Mouse (Mus musculus): ENCODE results near the gene Capn8. TPM values are rescaled to one million over a fixed set of nuclear protein-coding genes. Genes with fewer than 3 reads are reported as not detected.
A peak's percentile ranks its signal among the peaks of the same experiment; 100 is the strongest.

The Capn8 gene
- polyA plus RNA-seq, 1 experiment from 2014 or later: 0.05 TPM

DNA sequence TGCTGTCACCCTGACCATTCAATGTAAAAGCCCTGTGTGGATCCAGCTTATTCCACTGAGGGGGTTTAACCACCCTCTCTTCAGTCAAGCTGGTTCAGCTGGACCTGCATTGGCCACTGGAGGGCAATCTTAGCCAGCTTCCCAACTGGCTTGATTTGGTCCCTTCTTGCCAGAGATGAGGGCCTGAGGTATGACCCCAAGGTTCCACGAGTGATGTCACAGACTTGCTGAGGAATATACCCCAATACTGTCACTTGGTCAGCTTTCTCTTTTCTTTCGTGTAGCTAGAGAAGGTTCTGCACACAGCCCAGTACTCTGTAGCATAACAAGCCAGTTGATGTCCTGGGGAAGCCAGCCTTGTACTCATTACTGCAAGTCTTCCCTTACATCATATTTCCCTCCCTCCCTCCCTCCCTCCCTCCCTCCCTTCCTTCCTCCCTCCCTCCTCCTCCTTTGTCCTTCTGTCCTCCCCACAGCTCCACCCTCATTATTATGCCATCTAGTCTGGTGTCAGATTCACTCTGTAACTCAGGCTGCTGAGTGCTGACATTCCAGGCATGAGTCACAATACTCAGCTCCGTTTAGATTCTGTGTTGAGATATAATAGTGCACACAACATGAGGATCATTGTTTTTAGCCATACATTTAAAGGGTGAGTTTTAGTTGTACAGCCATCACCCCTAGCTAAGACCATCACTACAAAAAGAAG lies 4.3 kb upstream of the Capn8 start:
- H3K9me3 ChIP-seq: no peaks in the 10 kb centered on the region
- no peak overlapping the region for H3K27ac ChIP-seq
- 26% methylated on average over 3 of the region's 3 CpGs for WGBS
- no peak overlapping the region for H3K4me3 ChIP-seq
- H3K27me3 ChIP-seq (ENCODE audit: insufficient read depth, poor library complexity, severe bottlenecking): 0 out of 2 replicates have a peak, but pooled peaks cover 4% of the 10 kb centered on the region
- H3K36me3 ChIP-seq: no peaks in the 10 kb centered on the region
- DNase-seq (ENCODE audit: low spot score): no peak
- H3K4me1 ChIP-seq: peaks cover 15% of the 10 kb centered on the region

DNA sequence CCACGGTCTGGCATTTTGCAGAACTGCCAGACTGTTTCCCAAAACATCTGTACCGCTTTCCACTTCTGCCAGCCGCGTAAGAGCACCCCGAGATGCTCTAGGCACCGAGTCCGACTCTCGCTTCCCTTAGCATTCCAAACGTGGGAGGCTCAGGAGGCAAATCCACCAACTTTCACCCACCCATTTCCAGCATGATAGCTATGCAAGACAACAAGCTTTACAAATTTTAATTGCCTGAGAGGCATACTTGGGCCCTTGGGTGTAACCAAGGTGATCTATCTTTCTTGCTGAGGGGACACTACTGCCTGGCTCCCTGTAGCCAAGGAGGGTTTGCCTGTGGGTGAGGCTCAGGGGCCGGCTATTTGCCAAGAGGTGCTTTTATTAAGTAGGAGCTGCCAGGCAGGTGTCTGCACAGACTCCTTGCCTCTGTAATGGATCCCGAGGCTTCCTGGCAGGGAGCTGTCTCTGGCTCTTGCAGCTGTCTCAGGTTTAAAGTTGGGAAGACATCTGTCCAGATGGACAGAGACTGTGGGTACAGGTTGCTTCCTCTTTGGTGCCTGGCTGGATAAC lies 2.8 kb upstream of the Capn8 start:
- Histone ChIP-seq H3K27ac (no peak overlapping the region), H3K9me3 (no peaks in the 10 kb centered on the region), H3K27me3 (ENCODE audit: insufficient read depth, poor library complexity, severe bottlenecking) (0 out of 2 replicates have a peak, but pooled peaks cover 4% of the 10 kb centered on the region), H3K4me3 (no peak overlapping the region), H3K4me1 (peaks cover 15% of the 10 kb centered on the region), H3K36me3 (no peaks in the 10 kb centered on the region)
- WGBS: 79% methylated on average over 11 of the region's 11 CpGs
- DNase-seq (ENCODE audit: low spot score): no peak

DNA sequence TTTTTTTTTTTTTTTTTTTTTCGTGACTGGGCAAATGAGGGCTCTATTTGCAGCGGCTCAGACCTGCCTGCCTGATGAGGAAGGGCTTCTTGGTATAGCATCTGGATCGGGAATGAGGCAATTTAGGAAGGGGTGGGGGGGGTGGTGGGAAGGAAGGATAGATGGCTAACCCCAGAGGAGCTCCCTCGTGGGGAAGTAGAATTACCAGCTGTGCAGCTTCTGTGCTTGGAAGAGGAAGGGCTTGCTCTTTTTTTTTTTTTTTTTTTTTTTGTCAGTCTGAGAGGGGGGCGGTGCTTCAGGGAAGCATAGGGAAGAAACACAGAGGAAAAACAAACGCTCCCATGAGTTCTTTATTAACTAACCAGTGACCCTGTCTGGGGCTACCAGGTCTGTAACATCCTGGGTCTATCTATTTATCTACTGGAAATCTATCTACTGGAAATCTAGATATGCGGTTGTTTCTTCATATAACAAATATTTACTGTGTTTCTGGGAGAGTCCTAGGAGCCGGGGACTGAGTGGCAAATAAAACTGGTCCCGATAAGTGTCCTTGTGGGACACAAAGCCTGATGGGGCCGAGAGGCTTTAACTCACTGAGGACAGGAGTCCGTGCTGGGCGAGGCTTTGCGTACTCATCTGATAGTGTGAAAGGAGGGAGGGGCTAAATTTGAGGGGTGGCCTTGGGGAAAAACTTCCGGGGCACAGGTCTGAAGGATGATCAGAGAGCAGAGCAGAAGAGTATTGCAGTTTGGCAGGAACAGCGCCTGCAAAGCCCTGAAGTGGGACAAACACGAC lies 2.0 kb upstream of the Capn8 start:
- Histone ChIP-seq H3K27ac (no peak overlapping the region), H3K36me3 (no peaks in the 10 kb centered on the region), H3K4me1 (peaks cover 15% of the 10 kb centered on the region), H3K27me3 (ENCODE audit: insufficient read depth, poor library complexity, severe bottlenecking) (0 out of 2 replicates have a peak, but pooled peaks cover 4% of the 10 kb centered on the region), H3K4me3 (no peak overlapping the region), H3K9me3 (no peaks in the 10 kb centered on the region)
- 49% methylated on average over 16 of the region's 16 CpGs for WGBS
- DNase-seq (ENCODE audit: low spot score): no peak

DNA sequence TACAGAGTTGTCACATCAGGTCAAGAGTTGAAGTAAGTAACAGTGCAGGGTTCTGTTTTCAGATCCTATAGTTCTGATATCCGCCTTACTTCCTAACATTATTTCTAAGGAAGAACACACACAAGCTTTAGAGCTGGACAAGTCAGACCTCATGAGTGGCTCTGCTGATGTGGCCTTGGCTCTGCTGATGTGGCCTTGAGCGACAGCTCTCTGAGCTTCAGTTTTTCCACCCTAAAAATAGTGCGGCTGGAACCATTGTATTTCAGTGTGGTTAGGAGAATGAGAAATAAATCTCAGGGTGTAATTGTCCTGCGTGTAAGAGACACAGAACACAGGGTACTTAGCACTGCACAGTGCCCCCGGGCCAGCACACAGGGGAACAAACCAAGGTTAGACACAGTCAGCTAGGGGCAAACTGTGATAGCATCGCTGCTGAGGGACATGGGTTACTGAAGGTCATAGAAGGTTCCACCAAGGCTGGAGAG lies 586 bp downstream of the Capn8 start:
- Histone ChIP-seq H3K4me1 (peaks cover 14% of the 10 kb centered on the region), H3K27me3 (ENCODE audit: insufficient read depth, poor library complexity, severe bottlenecking) (0 out of 2 replicates have a peak, but pooled peaks cover 4% of the 10 kb centered on the region), H3K9me3 (no peaks in the 10 kb centered on the region), H3K36me3 (no peaks in the 10 kb centered on the region), H3K27ac (no peak overlapping the region), H3K4me3 (no peak overlapping the region)
- 81% methylated on average over 6 of the region's 6 CpGs for WGBS
- no peak for DNase-seq (ENCODE audit: low spot score)

DNA sequence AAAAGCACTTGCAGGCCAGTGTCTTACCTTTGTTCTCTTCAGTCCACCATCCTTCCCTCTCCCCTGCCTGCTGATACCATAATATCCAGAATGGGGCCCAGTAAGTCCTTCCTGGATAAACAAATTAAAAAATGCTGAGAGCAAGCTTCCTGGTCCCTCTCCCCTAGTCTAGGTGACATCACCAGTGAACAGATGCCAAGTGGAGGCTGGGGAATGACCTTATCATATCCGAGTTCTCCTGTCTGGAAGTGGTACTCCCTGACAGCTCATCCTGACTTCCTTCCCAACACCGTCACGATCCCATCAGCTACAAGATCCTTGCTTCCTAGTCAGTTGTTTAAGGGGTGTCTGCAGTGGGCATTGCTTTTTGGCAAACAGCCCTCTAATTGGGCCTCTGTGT lies 6.3 kb downstream of the Capn8 start:
- no peak overlapping the region for H3K27ac ChIP-seq
- H3K27me3 ChIP-seq (ENCODE audit: insufficient read depth, poor library complexity, severe bottlenecking): no peaks in the 10 kb centered on the region
- H3K4me1 ChIP-seq: peaks cover 19% of the 10 kb centered on the region
- no peak overlapping the region for H3K4me3 ChIP-seq
- no peak for DNase-seq (ENCODE audit: low spot score)
- H3K36me3 ChIP-seq: no peaks in the 10 kb centered on the region
- no peaks in the 10 kb centered on the region for H3K9me3 ChIP-seq
- WGBS: 36% methylated on average over 3 of the region's 3 CpGs

DNA sequence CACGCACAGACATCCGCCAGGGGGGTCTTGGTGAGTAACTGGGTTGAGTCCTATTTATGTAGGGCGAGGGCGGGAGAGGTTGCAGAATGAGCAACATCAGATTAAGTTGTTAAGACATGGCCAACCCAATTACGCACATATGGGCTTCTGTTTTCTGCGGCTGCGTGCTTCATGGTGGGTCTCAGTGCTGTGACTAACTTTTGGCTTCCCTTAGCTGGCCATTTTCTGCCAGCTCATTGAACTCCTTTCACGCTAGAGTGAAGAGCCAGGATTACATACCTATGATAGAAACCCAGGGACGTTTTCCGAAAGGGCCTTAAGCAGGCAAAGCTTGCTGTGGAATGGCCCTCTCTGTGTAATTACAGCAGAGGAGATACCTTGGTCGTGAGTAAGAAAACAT lies 7.2 kb downstream of the Capn8 start:
- no peaks in the 10 kb centered on the region for H3K9me3 ChIP-seq
- H3K4me3 ChIP-seq: no peak overlapping the region
- DNase-seq (ENCODE audit: low spot score): no peak
- WGBS: 86% methylated on average over 11 of the region's 11 CpGs
- no peak overlapping the region for H3K27ac ChIP-seq
- H3K27me3 ChIP-seq (ENCODE audit: insufficient read depth, poor library complexity, severe bottlenecking): no peaks in the 10 kb centered on the region
- H3K36me3 ChIP-seq: no peaks in the 10 kb centered on the region
- H3K4me1 ChIP-seq: peaks cover 19% of the 10 kb centered on the region

DNA sequence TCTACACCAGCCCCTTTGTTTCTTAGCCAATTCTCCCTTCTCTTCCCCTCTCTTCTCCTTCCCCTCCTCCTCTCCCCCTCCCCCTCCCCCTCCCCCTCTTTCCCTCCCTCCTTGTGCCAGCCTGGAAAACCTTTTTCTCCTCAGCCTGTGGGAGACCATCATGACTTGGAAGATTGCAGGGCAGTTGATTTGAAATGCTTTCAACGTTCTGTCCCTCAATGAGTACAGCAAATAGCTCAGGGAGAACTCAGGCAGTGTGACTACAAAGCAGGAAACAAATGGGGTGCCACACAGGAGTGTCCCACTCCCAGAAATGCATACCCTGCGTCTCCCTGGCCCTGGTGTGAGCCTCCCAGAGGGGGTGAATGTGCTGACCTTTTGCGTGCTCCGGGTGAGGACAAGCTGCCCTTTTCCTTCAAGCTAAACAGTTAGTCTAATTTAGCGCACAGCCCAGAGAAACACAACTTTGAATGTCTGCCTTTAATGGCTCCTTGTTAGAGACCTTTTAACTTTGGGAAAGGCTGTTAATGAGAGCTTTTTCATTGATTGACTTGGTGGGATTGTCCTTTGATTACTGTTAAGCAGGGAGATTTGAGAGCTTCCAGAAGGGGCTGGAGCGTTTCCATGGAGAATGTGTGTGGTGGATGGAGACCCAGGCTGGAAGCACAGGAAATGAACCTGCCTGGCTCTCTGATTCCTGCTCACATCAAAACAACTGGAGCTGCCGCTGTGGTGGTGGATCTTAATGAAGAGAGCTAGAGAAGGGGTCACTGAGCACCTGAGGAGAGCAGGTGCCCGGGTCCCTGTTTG lies 9.3 kb downstream of the Capn8 start:
- H3K4me3 ChIP-seq: no peak overlapping the region
- H3K9me3 ChIP-seq: no peaks in the 10 kb centered on the region
- WGBS: 27% methylated on average over 8 of the region's 8 CpGs
- H3K36me3 ChIP-seq: no peaks in the 10 kb centered on the region
- DNase-seq (ENCODE audit: low spot score): no peak
- no peaks in the 10 kb centered on the region for H3K27me3 ChIP-seq (ENCODE audit: insufficient read depth, poor library complexity, severe bottlenecking)
- no peak overlapping the region for H3K27ac ChIP-seq
- peaks cover 19% of the 10 kb centered on the region for H3K4me1 ChIP-seq

DNA sequence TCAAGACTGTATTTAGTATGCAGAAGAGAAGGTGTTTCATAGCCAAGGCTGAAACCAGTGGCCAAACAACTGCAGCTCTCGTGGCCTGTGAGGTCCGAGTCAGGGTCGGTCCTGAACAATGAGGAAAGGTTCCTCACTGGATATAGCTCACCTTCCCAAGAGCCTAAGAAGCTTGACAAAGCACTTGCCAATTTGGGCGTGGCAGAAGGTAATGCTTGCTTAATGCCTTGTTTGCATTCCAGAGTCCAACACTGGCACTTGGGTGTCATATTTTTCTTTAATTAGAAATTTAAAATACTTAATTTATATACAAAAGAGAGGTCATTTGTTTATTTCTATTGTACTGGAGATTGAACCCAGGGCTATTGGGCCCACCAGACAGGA lies 9.9 kb downstream of the Capn8 start:
- H3K4me3 ChIP-seq: no peak overlapping the region
- no peaks in the 10 kb centered on the region for H3K36me3 ChIP-seq
- no peaks in the 10 kb centered on the region for H3K9me3 ChIP-seq
- DNase-seq (ENCODE audit: low spot score): no peak
- 70% methylated on average over 4 of the region's 4 CpGs for WGBS
- peaks cover 19% of the 10 kb centered on the region for H3K4me1 ChIP-seq
- H3K27me3 ChIP-seq (ENCODE audit: insufficient read depth, poor library complexity, severe bottlenecking): 0 out of 2 replicates have a peak, but pooled peaks cover 4% of the 10 kb centered on the region
- no peak overlapping the region for H3K27ac ChIP-seq

DNA sequence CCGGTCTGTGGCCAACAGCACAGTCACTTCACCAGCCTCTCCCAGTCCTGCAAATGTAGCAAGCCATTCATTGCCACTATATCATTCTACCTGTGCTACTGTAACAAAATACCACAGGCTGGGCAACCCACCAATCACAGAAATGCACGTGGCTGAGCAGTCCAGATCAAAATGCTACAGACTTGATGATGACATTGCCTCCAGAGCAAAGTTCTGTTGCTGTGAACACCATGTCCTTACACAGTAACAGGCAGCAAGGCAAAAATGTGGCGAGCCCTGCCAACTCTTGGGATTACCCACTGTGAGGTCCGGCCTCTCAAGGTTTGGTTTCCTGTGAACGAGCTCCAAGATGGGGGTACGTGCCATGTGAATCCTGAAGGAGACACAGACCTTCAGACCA lies 19.4 kb downstream of the Capn8 start:
- no peaks in the 10 kb centered on the region for H3K9me3 ChIP-seq
- no peaks in the 10 kb centered on the region for H3K36me3 ChIP-seq
- DNase-seq (ENCODE audit: low spot score): no peak
- H3K4me3 ChIP-seq: no peak overlapping the region
- H3K27ac ChIP-seq: no peak overlapping the region
- peaks cover 26% of the 10 kb centered on the region for H3K4me1 ChIP-seq
- peaks cover 17% of the 10 kb centered on the region for H3K27me3 ChIP-seq (ENCODE audit: insufficient read depth, poor library complexity, severe bottlenecking)
- 81% methylated on average over 6 of the region's 6 CpGs for WGBS

DNA sequence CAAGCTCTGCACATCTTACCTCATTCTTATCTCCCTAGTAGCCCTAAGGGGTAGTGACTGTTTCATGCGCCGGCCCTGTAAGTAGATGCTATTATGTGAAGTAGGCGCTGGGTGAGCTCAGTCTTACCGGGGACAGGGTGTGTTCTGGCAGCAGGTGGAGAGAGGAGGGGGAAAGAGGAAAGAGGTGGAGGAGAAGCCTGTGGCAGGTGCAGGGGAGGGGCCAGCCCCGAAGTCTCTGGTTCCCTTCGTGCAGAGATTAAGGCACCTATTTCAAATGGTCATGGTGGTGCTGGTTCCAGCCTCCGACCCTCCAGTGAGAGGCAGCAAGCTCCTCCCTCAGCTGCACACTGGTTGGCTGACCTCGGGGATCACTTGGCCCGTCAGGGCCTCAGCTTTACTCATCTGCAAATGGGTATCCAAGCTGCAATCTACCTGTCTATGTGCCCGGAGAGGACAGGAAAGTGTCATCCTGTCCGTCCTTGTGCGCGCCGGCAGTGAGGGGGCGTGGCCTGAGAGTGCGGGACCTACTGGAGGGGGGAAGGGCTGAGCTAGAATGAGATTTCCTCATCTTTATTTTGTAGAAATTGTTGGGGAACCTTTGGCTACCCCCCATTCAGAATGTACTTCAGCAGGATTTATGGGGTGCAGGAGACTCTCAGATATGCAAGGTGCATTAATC lies 20.5 kb downstream of the Capn8 start:
- peak overlapping the region; percentile 49 for H3K4me3 ChIP-seq
- H3K27ac ChIP-seq: peak overlapping the region; percentile 24; the same call in 1 of the 2 replicates
- no peaks in the 10 kb centered on the region for H3K9me3 ChIP-seq
- peaks cover 26% of the 10 kb centered on the region for H3K4me1 ChIP-seq
- no peaks in the 10 kb centered on the region for H3K36me3 ChIP-seq
- DNase-seq (ENCODE audit: low spot score): no peak
- 17% methylated on average over 16 of the region's 16 CpGs for WGBS
- H3K27me3 ChIP-seq (ENCODE audit: insufficient read depth, poor library complexity, severe bottlenecking): peaks cover 10% of the 10 kb centered on the region

DNA sequence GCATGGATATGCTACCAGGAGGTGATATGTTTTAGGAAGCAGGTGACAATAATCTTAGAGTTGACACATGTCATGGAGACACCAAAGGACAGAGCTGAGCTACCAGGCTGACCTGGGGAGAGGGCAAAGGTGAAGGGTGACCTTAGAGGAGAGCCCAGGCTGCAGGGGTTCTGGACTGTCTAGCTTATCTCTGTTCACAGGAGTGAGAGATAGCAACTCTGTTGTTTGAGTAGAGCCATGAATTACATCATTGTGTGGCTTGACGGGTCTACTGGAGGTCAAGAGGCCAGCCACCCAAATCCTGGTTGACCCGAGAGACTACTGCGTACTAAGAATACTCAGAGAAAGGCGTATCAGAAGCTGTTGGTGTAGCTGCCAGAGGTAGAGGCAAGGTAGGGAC lies 22.9 kb downstream of the Capn8 start:
- Histone ChIP-seq H3K27me3 (ENCODE audit: insufficient read depth, poor library complexity, severe bottlenecking) (peaks cover 5% of the 10 kb centered on the region; the same call in 1 of the 2 replicates), H3K4me1 (peaks cover 34% of the 10 kb centered on the region), H3K27ac (no peak overlapping the region), H3K4me3 (no peak overlapping the region), H3K36me3 (no peaks in the 10 kb centered on the region), H3K9me3 (no peaks in the 10 kb centered on the region)
- WGBS: 29% methylated on average over 4 of the region's 4 CpGs
- DNase-seq (ENCODE audit: low spot score): no peak

DNA sequence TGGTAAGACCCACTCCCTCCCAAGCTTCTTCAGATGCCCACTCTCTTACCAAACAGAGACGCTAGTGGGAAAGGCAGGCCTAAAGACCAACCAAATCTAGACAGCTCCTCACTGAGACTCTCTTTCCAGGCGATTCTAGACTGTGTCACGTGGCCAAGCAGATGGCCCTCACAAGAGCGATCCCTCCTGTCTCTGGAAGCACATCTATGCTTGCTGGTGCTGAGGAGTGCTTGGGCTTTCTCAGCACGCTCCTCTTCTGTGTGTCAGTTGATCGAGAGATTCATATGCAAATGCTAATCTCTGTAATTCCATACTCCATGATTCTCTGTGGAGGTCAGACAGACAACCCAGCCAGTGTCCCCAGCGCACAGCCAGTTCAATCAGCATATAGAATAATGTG lies 26.7 kb downstream of the Capn8 start:
- Histone ChIP-seq H3K36me3 (no peaks in the 10 kb centered on the region), H3K4me3 (no peak overlapping the region), H3K27ac (no peak overlapping the region), H3K4me1 (peaks cover 33% of the 10 kb centered on the region), H3K9me3 (no peaks in the 10 kb centered on the region), H3K27me3 (ENCODE audit: insufficient read depth, poor library complexity, severe bottlenecking) (no peaks in the 10 kb centered on the region)
- DNase-seq (ENCODE audit: low spot score): no peak
- WGBS: 76% methylated on average over 7 of the region's 7 CpGs
